Mouse (Mus musculus) adrenal gland, adult 2 months (tissue): ENCODE measurements around the gene Paxx. TPM values are rescaled to one million over a fixed set of nuclear protein-coding genes. Genes with fewer than 3 reads are reported as not detected.

Source experiments
- DNase-seq: peaks from one replicate; pipeline ENCODE4 v3.0.0; 2021
- long read RNA-seq: library from polyadenylated mRNA; stranded (forward); transcript quantifications from one replicate; pipeline ENCODE4 v2.0.0, GENCODE M21; 2021
- polyA plus RNA-seq: library from polyadenylated mRNA; depleted of rRNA; stranded (reverse); fragments of >200 nt; gene quantifications from 2 replicates; pipeline ENCODE4 v1.2.3, GENCODE M21; 2012; rRNA removed
- total RNA-seq, 2 experiments: library from RNA; stranded (reverse); gene quantifications; 2 replicates each; pipeline ENCODE4 v1.2.3; 2021

The Paxx gene
- total RNA-seq (10 to 100 TPM; 33.3 to 35.2 TPM), polyA plus RNA-seq (85.9 and 124 TPM in 2 replicates)
- long read RNA-seq, transcript Paxx-204 (6 exons, 917 nt): major isoform, 8 of 10 reads
- long read RNA-seq, partial matches to known transcripts: 0 of 10 reads
- long read RNA-seq, other reads (novel, unspliced or antisense): 2 of 10 reads

GRCm38 (mm10) chr2:25460551-25461309 is at the start of gene Paxx:
Paxx (minus strand) TSS chr2:25461094.
- DNase-seq: peak; percentile 95

GRCm38 (mm10) chr2:25509912-25510311 is 49.0 kb upstream of the Paxx start:
- DNase-seq: no peak

- no peak for DNase-seq
These were observed 46.1 kb upstream of the Paxx start for GRCm38 (mm10) chr2:25506964-25507363.

GRCm38 (mm10) chr2:25505860-25506259 is 45.0 kb upstream of the Paxx start:
- no peak for DNase-seq

GRCm38 (mm10) chr2:25505000-25505399 is 44.1 kb upstream of the Paxx start:
- DNase-seq: no peak

GRCm38 (mm10) chr2:25504538-25504937 is 43.6 kb upstream of the Paxx start:
- DNase-seq: no peak

GRCm38 (mm10) chr2:25502726-25503125 is 41.8 kb upstream of the Paxx start:
- DNase-seq: no peak

GRCm38 (mm10) chr2:25501593-25502486 is 40.9 kb upstream of the Paxx start, which contains the start of gene C8g:
C8g (minus strand) TSS chr2:25501719.
- no peak for DNase-seq

GRCm38 (mm10) chr2:25500576-25501405 is 39.9 kb upstream of the Paxx start, which contains the start of gene Fbxw5:
Fbxw5 (plus strand) TSS chr2:25500750.
- DNase-seq: peak; percentile 89

GRCm38 (mm10) chr2:25500071-25500575 is 39.2 kb upstream of the Paxx start:
- DNase-seq: no peak

GRCm38 (mm10) chr2:25498622-25499478 is 38.0 kb upstream of the Paxx start:
- DNase-seq: peak; percentile 48

- DNase-seq: peak; percentile 13
These were observed 37.1 kb upstream of the Paxx start for GRCm38 (mm10) chr2:25497846-25498575.

GRCm38 (mm10) chr2:25496462-25496861 is 35.6 kb upstream of the Paxx start:
- DNase-seq: peak; percentile 31

GRCm38 (mm10) chr2:25493476-25493961 is 32.6 kb upstream of the Paxx start, which contains the start of gene Lcn12:
Lcn12 (minus strand) TSS chr2:25493911.
- no peak for DNase-seq

- peak; percentile 50 for DNase-seq
These were observed 32.1 kb upstream of the Paxx start for GRCm38 (mm10) chr2:25492988-25493387.

- peak; percentile 74 for DNase-seq
These were observed 27.8 kb upstream of the Paxx start for GRCm38 (mm10) chr2:25488671-25489068.

GRCm38 (mm10) chr2:25487965-25488670 is 27.2 kb upstream of the Paxx start:
- no peak for DNase-seq

GRCm38 (mm10) chr2:25484901-25485647 is 24.2 kb upstream of the Paxx start:
- DNase-seq: no peak
